Mouse (Mus musculus): ENCODE data around the gene Pik3c2a.

GRCm38 (mm10) chr7:116443004-116443696, at the start of gene Pik3c2a:
- TF ChIP-seq CTCF (IDR thresholded peaks at IDR 0.05 in 2 of 3, conservative IDR thresholded peaks at IDR 0.05 in 1 of 3; ENCODE audit: control insufficient read depth in 1 of 3, insufficient read depth in 1 of 3, low read depth in 2 of 3, low read length in 3 of 3, poor library complexity in 1 of 3, severe bottlenecking in 1 of 3), result no peak
- TF ChIP-seq E2F4 (IDR thresholded peaks at IDR 0.05; ENCODE audit: borderline replicate concordance, low read depth, low read length), result no peak
- TF ChIP-seq EP300 (IDR thresholded peaks at IDR 0.05; ENCODE audit: low read depth in 1 of 2, low read length in 2 of 2), result no peak
- TF ChIP-seq TAL1 (IDR thresholded peaks at IDR 0.05; ENCODE audit: low read length), result no peak
- TF ChIP-seq GATA1 (IDR thresholded peaks at IDR 0.05; ENCODE audit: low read depth, low read length), result no peak
- TF ChIP-seq RAD21 (IDR thresholded peaks at IDR 0.05; ENCODE audit: low read depth, low read length), result no peak
- TF ChIP-seq POLR2A (IDR thresholded peaks at IDR 0.05; ENCODE audit: control insufficient read depth in 1 of 2, insufficient read depth in 1 of 2, low read depth in 1 of 2, low read length in 2 of 2, poor library complexity in 1 of 2), result peak; percentile 48 to 68; a peak in 1 of 4 replicates
